Mouse (Mus musculus): ENCODE data around the gene Klhdc2. TPM values are rescaled to one million over a fixed set of nuclear protein-coding genes. Genes with fewer than 3 reads are reported as not detected.

Gene Klhdc2
- polyA plus RNA-seq, 1 experiment from 2014 or later = 148 TPM

GRCm38 (mm10) chr12:69287535-69287934 lies 8.9 kb upstream of the Klhdc2 start:
- no peak overlapping the region for H3K27ac ChIP-seq
- WGBS = 87% methylated on average over 8 of the region's 8 CpGs
- H3K9me3 ChIP-seq = no peaks in the 10 kb centered on the region
- no peaks in the 10 kb centered on the region for H3K4me1 ChIP-seq
- H3K27me3 ChIP-seq = no peaks in the 10 kb centered on the region
- no peak overlapping the region for H3K4me2 ChIP-seq
- no peak overlapping the region for H3K9ac ChIP-seq
- H3K4me3 ChIP-seq = no peak overlapping the region
- H3K36me3 ChIP-seq = no peaks in the 10 kb centered on the region
- ATAC-seq (ENCODE audit: insufficient number of reproducible peaks, insufficient read depth, low FRiP score, low TSS enrichment, low read depth) = no peak

- 79% methylated on average over 9 of the region's 9 CpGs for WGBS
- no peak overlapping the region for H3K27ac ChIP-seq
- H3K4me3 ChIP-seq = no peak overlapping the region
- H3K9ac ChIP-seq = no peak overlapping the region
- H3K9me3 ChIP-seq = no peaks in the 10 kb centered on the region
- H3K4me1 ChIP-seq = no peaks in the 10 kb centered on the region
- no peak overlapping the region for H3K4me2 ChIP-seq
- no peaks in the 10 kb centered on the region for H3K27me3 ChIP-seq
- no peak for ATAC-seq (ENCODE audit: insufficient number of reproducible peaks, insufficient read depth, low FRiP score, low TSS enrichment, low read depth)
- H3K36me3 ChIP-seq = no peaks in the 10 kb centered on the region
Observed at GRCm38 (mm10) chr12:69288699-69289098, 7.8 kb upstream of the Klhdc2 start.

- H3K27ac ChIP-seq = no peak overlapping the region
- H3K4me1 ChIP-seq = peaks cover 7% of the 10 kb centered on the region
- no peaks in the 10 kb centered on the region for H3K27me3 ChIP-seq
- H3K4me2 ChIP-seq = no peak overlapping the region
- no peaks in the 10 kb centered on the region for H3K36me3 ChIP-seq
- no peaks in the 10 kb centered on the region for H3K9me3 ChIP-seq
- ATAC-seq (ENCODE audit: insufficient number of reproducible peaks, insufficient read depth, low FRiP score, low TSS enrichment, low read depth) = no peak
- no peak overlapping the region for H3K4me3 ChIP-seq
- WGBS = 84% methylated on average over 6 of the region's 6 CpGs
- H3K9ac ChIP-seq = no peak overlapping the region
Observed at GRCm38 (mm10) chr12:69292401-69292800, 4.1 kb upstream of the Klhdc2 start.

GRCm38 (mm10) chr12:69293815-69294214 lies 2.7 kb upstream of the Klhdc2 start:
- Histone ChIP-seq H3K27ac (no peak overlapping the region), H3K9ac (no peak overlapping the region), H3K27me3 (no peaks in the 10 kb centered on the region), H3K4me2 (no peak overlapping the region), H3K36me3 (no peaks in the 10 kb centered on the region), H3K9me3 (no peaks in the 10 kb centered on the region), H3K4me3 (no peak overlapping the region), H3K4me1 (peaks cover 19% of the 10 kb centered on the region)
- 51% methylated on average over 2 of the region's 2 CpGs for WGBS
- ATAC-seq (ENCODE audit: insufficient number of reproducible peaks, insufficient read depth, low FRiP score, low TSS enrichment, low read depth) = no peak

- Histone ChIP-seq H3K4me2 (no peak overlapping the region), H3K9me3 (no peaks in the 10 kb centered on the region), H3K27me3 (no peaks in the 10 kb centered on the region), H3K36me3 (peaks cover 1% of the 10 kb centered on the region; the same call in 1 of the 2 replicates), H3K4me3 (no peak overlapping the region), H3K4me1 (peaks cover 28% of the 10 kb centered on the region), H3K27ac (no peak overlapping the region), H3K9ac (no peak overlapping the region)
- WGBS = 95% methylated on average over 2 of the region's 2 CpGs
- ATAC-seq (ENCODE audit: insufficient number of reproducible peaks, insufficient read depth, low FRiP score, low TSS enrichment, low read depth) = no peak
Observed at GRCm38 (mm10) chr12:69294936-69295335, 1.5 kb upstream of the Klhdc2 start.

- Histone ChIP-seq H3K4me3 (peak overlapping the region; percentile 90), H3K4me2 (peak overlapping the region; percentile 73), H3K27me3 (no peaks in the 10 kb centered on the region), H3K9ac (peak overlapping the region; percentile 98), H3K4me1 (peaks cover 28% of the 10 kb centered on the region), H3K36me3 (peaks cover 8% of the 10 kb centered on the region), H3K27ac (no peak overlapping the region; the same call in 1 of the 2 replicates), H3K9me3 (no peaks in the 10 kb centered on the region)
- WGBS = 75% methylated on average over 4 of the region's 4 CpGs
- no peak for ATAC-seq (ENCODE audit: insufficient number of reproducible peaks, insufficient read depth, low FRiP score, low TSS enrichment, low read depth)
Observed at GRCm38 (mm10) chr12:69295651-69296050, 830 bp upstream of the Klhdc2 start.

GRCm38 (mm10) chr12:69297411-69298150 lies 1.1 kb downstream of the Klhdc2 start:
- Histone ChIP-seq H3K36me3 (peaks cover 25% of the 10 kb centered on the region), H3K9me3 (no peaks in the 10 kb centered on the region), H3K27ac (peak overlapping the region; percentile 96), H3K9ac (peak overlapping the region; percentile 98), H3K4me3 (peak overlapping the region; percentile 90), H3K4me1 (peaks cover 28% of the 10 kb centered on the region), H3K27me3 (no peaks in the 10 kb centered on the region), H3K4me2 (peak overlapping the region; percentile 73)
- WGBS = 19% methylated on average over 20 of the region's 20 CpGs
- no peak for ATAC-seq (ENCODE audit: insufficient number of reproducible peaks, insufficient read depth, low FRiP score, low TSS enrichment, low read depth)

- H3K36me3 ChIP-seq = peaks cover 30% of the 10 kb centered on the region
- H3K9me3 ChIP-seq = no peaks in the 10 kb centered on the region
- 93% methylated on average over 4 of the region's 4 CpGs for WGBS
- no peak for ATAC-seq (ENCODE audit: insufficient number of reproducible peaks, insufficient read depth, low FRiP score, low TSS enrichment, low read depth)
- no peaks in the 10 kb centered on the region for H3K27me3 ChIP-seq
- peak overlapping the region; percentile 73 for H3K4me2 ChIP-seq
- peak overlapping the region; percentile 10; the same call in 1 of the 2 replicates for H3K4me3 ChIP-seq
- peaks cover 28% of the 10 kb centered on the region for H3K4me1 ChIP-seq
- no peak overlapping the region for H3K27ac ChIP-seq
- H3K9ac ChIP-seq = no peak overlapping the region
Observed at GRCm38 (mm10) chr12:69298281-69298680, 1.8 kb downstream of the Klhdc2 start.

GRCm38 (mm10) chr12:69299231-69299630 lies 2.8 kb downstream of the Klhdc2 start:
- Histone ChIP-seq H3K4me1 (peaks cover 28% of the 10 kb centered on the region), H3K9ac (no peak overlapping the region; the same call in 1 of the 2 replicates), H3K27ac (peak overlapping the region; percentile 39; the same call in 1 of the 2 replicates), H3K27me3 (no peaks in the 10 kb centered on the region), H3K4me2 (peak overlapping the region; percentile 73), H3K9me3 (no peaks in the 10 kb centered on the region), H3K36me3 (peaks cover 38% of the 10 kb centered on the region), H3K4me3 (peak overlapping the region; percentile 16; the same call in 1 of the 2 replicates)
- ATAC-seq (ENCODE audit: insufficient number of reproducible peaks, insufficient read depth, low FRiP score, low TSS enrichment, low read depth) = no peak
- 34% methylated on average over 12 of the region's 12 CpGs for WGBS

GRCm38 (mm10) chr12:69299831-69300230 lies 3.4 kb downstream of the Klhdc2 start:
- no peak overlapping the region for H3K4me2 ChIP-seq
- no peak overlapping the region for H3K4me3 ChIP-seq
- no peaks in the 10 kb centered on the region for H3K27me3 ChIP-seq
- 74% methylated on average over 3 of the region's 3 CpGs for WGBS
- H3K9me3 ChIP-seq = no peaks in the 10 kb centered on the region
- no peak for ATAC-seq (ENCODE audit: insufficient number of reproducible peaks, insufficient read depth, low FRiP score, low TSS enrichment, low read depth)
- no peak overlapping the region for H3K27ac ChIP-seq
- H3K9ac ChIP-seq = no peak overlapping the region
- H3K4me1 ChIP-seq = peaks cover 28% of the 10 kb centered on the region
- H3K36me3 ChIP-seq = peaks cover 42% of the 10 kb centered on the region

GRCm38 (mm10) chr12:69300391-69300790 lies 3.9 kb downstream of the Klhdc2 start:
- ATAC-seq (ENCODE audit: insufficient number of reproducible peaks, insufficient read depth, low FRiP score, low TSS enrichment, low read depth) = no peak
- 58% methylated on average over 2 of the region's 2 CpGs for WGBS
- peaks cover 48% of the 10 kb centered on the region for H3K36me3 ChIP-seq

GRCm38 (mm10) chr12:69302171-69302570 lies 5.7 kb downstream of the Klhdc2 start:
- H3K36me3 ChIP-seq = peaks cover 66% of the 10 kb centered on the region
- no peaks in the 10 kb centered on the region for H3K27me3 ChIP-seq
- peaks cover 21% of the 10 kb centered on the region for H3K4me1 ChIP-seq
- H3K9ac ChIP-seq = no peak overlapping the region
- no peaks in the 10 kb centered on the region for H3K9me3 ChIP-seq
- WGBS = 94% methylated on average over 12 of the region's 12 CpGs
- H3K4me3 ChIP-seq = no peak overlapping the region
- H3K4me2 ChIP-seq = no peak overlapping the region
- no peak overlapping the region for H3K27ac ChIP-seq
- ATAC-seq (ENCODE audit: insufficient number of reproducible peaks, insufficient read depth, low FRiP score, low TSS enrichment, low read depth) = no peak

More at GRCm38 (mm10) chr12:69300391-69300790, 3.9 kb downstream of the Klhdc2 start:
- no peak overlapping the region for H3K4me3 ChIP-seq
- H3K4me2 ChIP-seq = no peak overlapping the region
- H3K9ac ChIP-seq = no peak overlapping the region
- no peaks in the 10 kb centered on the region for H3K9me3 ChIP-seq
- peaks cover 28% of the 10 kb centered on the region for H3K4me1 ChIP-seq
- no peaks in the 10 kb centered on the region for H3K27me3 ChIP-seq
- no peak overlapping the region for H3K27ac ChIP-seq

Measured in embryonic facial prominence, embryonic 13.5 days (tissue).